Mouse (Mus musculus) embryonic facial prominence, embryonic 11.5 days (tissue): ENCODE data around the gene Upk3bl. TPM values are rescaled to one million over a fixed set of nuclear protein-coding genes. Genes with fewer than 3 reads are reported as not detected.

Source experiments
- ATAC-seq: fragments of 200-750 bp; cut with Nextera tagmentation; replicated peaks from 2 replicates; pipeline ENCODE4 v1.8.0; 2017; ENCODE audit warnings: low read depth; ENCODE audit not compliant: insufficient number of reproducible peaks, low FRiP score, low TSS enrichment
- DNase-seq: peaks from one replicate; pipeline ENCODE4 v3.0.0-alpha.2; 2015; ENCODE audit warnings: low spot score
- H3K27ac ChIP-seq: fragments of 300-500 bp; sonication (generic); replicated peaks from 2 replicates; pipeline ENCODE4 v1.5.1; 2014; ENCODE audit warnings: mild to moderate bottlenecking, low read depth, low read length, control low read depth
- H3K27me3 ChIP-seq: fragments of 300-500 bp; sonication (generic); 2 replicates; pipeline ENCODE4 v1.6.1; 2014; ENCODE audit warnings: mild to moderate bottlenecking, low read length, moderate library complexity, mixed read lengths; ENCODE audit not compliant: control insufficient read depth, insufficient read depth
- H3K36me3 ChIP-seq: fragments of 300-500 bp; sonication (generic); replicated peaks from 2 replicates; pipeline ENCODE4 v1.6.1; 2014; ENCODE audit warnings: low read depth, mild to moderate bottlenecking, low read length, moderate library complexity, mixed read lengths; ENCODE audit not compliant: control insufficient read depth, insufficient read depth
- H3K4me1 ChIP-seq: fragments of 300-500 bp; sonication (generic); 2 replicates; pipeline ENCODE4 v1.6.1; 2014; ENCODE audit warnings: low read length, mixed read lengths; ENCODE audit not compliant: control insufficient read depth, insufficient read depth
- H3K4me2 ChIP-seq: fragments of 300-500 bp; sonication (generic); 2 replicates; pipeline ENCODE4 v1.6.1; 2014; ENCODE audit warnings: low read depth, mild to moderate bottlenecking, control low read depth, low read length, moderate library complexity
- H3K4me3 ChIP-seq: fragments of 300-500 bp; sonication (generic); 2 replicates; pipeline ENCODE4 v1.5.1; 2014; ENCODE audit warnings: low read depth, low read length, control low read depth
- H3K9ac ChIP-seq: fragments of 300-500 bp; sonication (generic); replicated peaks from 2 replicates; pipeline ENCODE4 v1.6.1; 2014; ENCODE audit warnings: mild to moderate bottlenecking, control low read depth, low read length
- H3K9me3 ChIP-seq: fragments of 300-500 bp; sonication (generic); replicated peaks from 2 replicates; pipeline ENCODE4 v1.6.1; 2016; ENCODE audit warnings: mild to moderate bottlenecking, low read length, inconsistent platforms, mixed read lengths; ENCODE audit not compliant: control insufficient read depth
- WGBS: fragments of 180-500 bp; shearing (Covaris S2); extraction: QIAGEN DNeasy Blood & Tissue Kit; methylation state at CpG from one replicate; pipeline ENCODE4 v1.1.7; 2014; 5-methylcytosine and 5-hydroxymethylcytosine counted together
- polyA plus RNA-seq: library from polyadenylated mRNA; unstranded; fragments of >200 nt; fragmentation: Nextera tagmentation; extraction: Ambion mirVana; gene quantifications from 2 replicates; pipeline ENCODE4 v1.2.1, GENCODE M21; 2014

Gene Upk3bl
- polyA plus RNA-seq, 1 experiment from 2014 or later: 6.2 TPM

GRCm38 (mm10) chr5:136018726-136019125, 35.6 kb upstream of the Upk3bl start:
- Histone ChIP-seq H3K4me2 (no peak overlapping the region), H3K9me3 (no peaks in the 10 kb centered on the region), H3K27me3 (no peaks in the 10 kb centered on the region), H3K36me3 (no peaks in the 10 kb centered on the region), H3K4me3 (no peak overlapping the region), H3K9ac (no peak overlapping the region), H3K4me1 (0 out of 2 replicates have a peak, but pooled peaks cover 2% of the 10 kb centered on the region), H3K27ac (no peak overlapping the region)
- no peak for ATAC-seq
- no peak for DNase-seq
- 92% methylated on average over 2 of the region's 2 CpGs for WGBS

- 42% methylated on average over 1 of the region's 1 CpGs for WGBS
- DNase-seq (no peak), ATAC-seq (no peak)
- no peak overlapping the region for H3K4me2 ChIP-seq
- no peaks in the 10 kb centered on the region for H3K27me3 ChIP-seq
- H3K4me3 ChIP-seq: no peak overlapping the region
- 0 out of 2 replicates have a peak, but pooled peaks cover 2% of the 10 kb centered on the region for H3K4me1 ChIP-seq
- no peak overlapping the region; the same call in 1 of the 2 replicates for H3K9ac ChIP-seq
- H3K36me3 ChIP-seq: no peaks in the 10 kb centered on the region
- H3K27ac ChIP-seq: no peak overlapping the region
- H3K9me3 ChIP-seq: no peaks in the 10 kb centered on the region
Measured at GRCm38 (mm10) chr5:136019907-136020306, 34.4 kb upstream of the Upk3bl start.

GRCm38 (mm10) chr5:136025712-136026111, 28.6 kb upstream of the Upk3bl start:
- Histone ChIP-seq H3K27me3 (no peaks in the 10 kb centered on the region), H3K4me1 (no peaks in the 10 kb centered on the region), H3K27ac (no peak overlapping the region), H3K36me3 (peaks cover 4% of the 10 kb centered on the region), H3K9me3 (no peaks in the 10 kb centered on the region), H3K4me2 (no peak overlapping the region), H3K4me3 (no peak overlapping the region), H3K9ac (no peak overlapping the region)
- ATAC-seq: no peak
- WGBS: 80% methylated on average over 3 of the region's 3 CpGs
- no peak for DNase-seq

GRCm38 (mm10) chr5:136026859-136027258, 27.4 kb upstream of the Upk3bl start:
- WGBS: 90% methylated on average over 9 of the region's 9 CpGs
- Histone ChIP-seq H3K27me3 (no peaks in the 10 kb centered on the region), H3K27ac (no peak overlapping the region), H3K9ac (no peak overlapping the region), H3K36me3 (peaks cover 4% of the 10 kb centered on the region), H3K4me3 (no peak overlapping the region), H3K4me1 (no peaks in the 10 kb centered on the region), H3K9me3 (no peaks in the 10 kb centered on the region), H3K4me2 (no peak overlapping the region)
- DNase-seq (no peak), ATAC-seq (no peak)

GRCm38 (mm10) chr5:136027612-136028311, 26.5 kb upstream of the Upk3bl start:
- DNase-seq: no peak
- 78% methylated on average over 11 of the region's 11 CpGs for WGBS
- Histone ChIP-seq H3K9me3 (no peaks in the 10 kb centered on the region), H3K27ac (no peak overlapping the region), H3K4me1 (no peaks in the 10 kb centered on the region), H3K4me2 (no peak overlapping the region), H3K27me3 (no peaks in the 10 kb centered on the region), H3K9ac (no peak overlapping the region), H3K36me3 (peaks cover 4% of the 10 kb centered on the region), H3K4me3 (no peak overlapping the region)
- no peak for ATAC-seq

GRCm38 (mm10) chr5:136034868-136035267, 19.4 kb upstream of the Upk3bl start:
- no peak for DNase-seq
- Histone ChIP-seq H3K4me3 (no peak overlapping the region), H3K27ac (no peak overlapping the region), H3K4me2 (no peak overlapping the region), H3K36me3 (no peaks in the 10 kb centered on the region; the same call in none of the 2 replicates), H3K4me1 (no peaks in the 10 kb centered on the region), H3K9ac (no peak overlapping the region), H3K27me3 (no peaks in the 10 kb centered on the region), H3K9me3 (no peaks in the 10 kb centered on the region)
- ATAC-seq: no peak
- 77% methylated on average over 4 of the region's 4 CpGs for WGBS

GRCm38 (mm10) chr5:136035285-136035684, 19.0 kb upstream of the Upk3bl start:
- no peak overlapping the region for H3K27ac ChIP-seq
- H3K36me3 ChIP-seq: no peaks in the 10 kb centered on the region; the same call in none of the 2 replicates
- ATAC-seq (no peak), DNase-seq (no peak)
- WGBS: 79% methylated on average over 1 of the region's 1 CpGs
- H3K4me3 ChIP-seq: no peak overlapping the region
- H3K4me2 ChIP-seq: no peak overlapping the region
- H3K9me3 ChIP-seq: no peaks in the 10 kb centered on the region
- H3K4me1 ChIP-seq: no peaks in the 10 kb centered on the region
- H3K27me3 ChIP-seq: no peaks in the 10 kb centered on the region
- no peak overlapping the region for H3K9ac ChIP-seq

GRCm38 (mm10) chr5:136036667-136037066, 17.6 kb upstream of the Upk3bl start:
- no peaks in the 10 kb centered on the region; the same call in 1 of the 2 replicates for H3K36me3 ChIP-seq
- H3K4me3 ChIP-seq: no peak overlapping the region
- 80% methylated on average over 1 of the region's 1 CpGs for WGBS
- H3K9me3 ChIP-seq: no peaks in the 10 kb centered on the region
- H3K9ac ChIP-seq: no peak overlapping the region
- no peak overlapping the region for H3K4me2 ChIP-seq
- H3K4me1 ChIP-seq: no peaks in the 10 kb centered on the region
- H3K27me3 ChIP-seq: no peaks in the 10 kb centered on the region
- H3K27ac ChIP-seq: no peak overlapping the region
- DNase-seq (no peak), ATAC-seq (no peak)
